Mouse (Mus musculus): Measurements from ENCODE around the gene Tspan31. TPM values are rescaled to one million over a fixed set of nuclear protein-coding genes. Genes with fewer than 3 reads are reported as not detected.

The Tspan31 gene
- polyA plus RNA-seq, 1 experiment from 2014 or later, result 93.6 TPM

DNA sequence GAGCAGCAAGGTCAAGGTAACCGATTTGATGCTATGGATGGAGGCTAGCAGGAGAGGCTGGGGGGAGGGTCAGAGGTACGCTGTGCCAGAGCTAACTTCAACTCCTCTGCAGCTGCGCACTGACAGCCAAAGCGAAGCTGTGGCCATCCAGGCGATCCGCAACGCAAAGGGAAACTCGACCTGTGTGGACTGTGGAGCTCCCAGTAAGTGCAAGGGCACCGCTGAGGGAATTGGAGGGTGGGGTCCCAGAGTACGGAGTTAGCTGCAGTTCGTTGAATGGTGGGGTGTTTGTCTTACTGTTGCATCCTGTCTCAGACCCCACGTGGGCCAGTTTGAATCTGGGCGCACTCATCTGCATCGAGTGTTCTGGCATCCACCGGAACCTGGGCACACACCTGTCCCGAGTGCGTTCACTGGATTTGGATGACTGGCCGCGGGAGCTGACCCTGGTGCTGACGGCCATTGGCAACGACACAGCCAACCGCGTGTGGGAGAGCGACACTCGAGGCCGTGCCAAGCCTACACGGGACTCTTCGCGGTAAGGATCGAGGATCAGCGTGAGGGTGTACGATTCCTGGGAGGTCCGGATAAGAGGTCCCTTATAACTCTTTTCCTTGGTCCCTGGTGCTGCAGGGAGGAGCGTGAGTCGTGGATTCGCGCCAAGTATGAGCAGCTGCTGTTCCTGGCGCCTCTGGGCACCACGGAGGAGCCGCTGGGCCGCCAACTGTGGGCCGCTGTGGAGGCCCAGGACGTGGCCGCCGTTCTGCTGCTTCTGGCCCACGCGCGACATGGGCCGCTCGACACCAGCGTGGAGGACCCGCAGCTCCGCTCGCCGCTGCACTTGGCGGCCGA, 20.7 kb upstream of the Tspan31 start:
- no peaks in the 10 kb centered on the region for H3K9me3 ChIP-seq (ENCODE audit: control insufficient read depth, low read length)
- peaks cover 23% of the 10 kb centered on the region for H3K36me3 ChIP-seq (ENCODE audit: control insufficient read depth, insufficient read depth, low read length)
- H3K27ac ChIP-seq (ENCODE audit: low read depth, low read length), result no peak overlapping the region
- ATAC-seq (ENCODE audit: low read depth), result peak; percentile 15; the same call in 1 of the 2 replicates
- peak overlapping the region; percentile 20; the same call in 1 of the 2 replicates for H3K4me2 ChIP-seq (ENCODE audit: low read depth, low read length)
- 0 out of 2 replicates have a peak overlapping the region, but pooled peaks have one; percentile 7 for H3K4me3 ChIP-seq (ENCODE audit: low read depth, low read length)
- H3K27me3 ChIP-seq (ENCODE audit: control insufficient read depth, insufficient read depth, low read length), result peaks cover 34% of the 10 kb centered on the region
- 0 out of 2 replicates have a peak overlapping the region, but pooled peaks have one; percentile 34 for H3K9ac ChIP-seq (replicated peaks; ENCODE audit: low read depth, low read length)
- 9% methylated on average over 57 of the region's 57 CpGs for WGBS
- H3K4me1 ChIP-seq (ENCODE audit: control insufficient read depth, insufficient read depth, low read length), result peaks cover 10% of the 10 kb centered on the region

DNA sequence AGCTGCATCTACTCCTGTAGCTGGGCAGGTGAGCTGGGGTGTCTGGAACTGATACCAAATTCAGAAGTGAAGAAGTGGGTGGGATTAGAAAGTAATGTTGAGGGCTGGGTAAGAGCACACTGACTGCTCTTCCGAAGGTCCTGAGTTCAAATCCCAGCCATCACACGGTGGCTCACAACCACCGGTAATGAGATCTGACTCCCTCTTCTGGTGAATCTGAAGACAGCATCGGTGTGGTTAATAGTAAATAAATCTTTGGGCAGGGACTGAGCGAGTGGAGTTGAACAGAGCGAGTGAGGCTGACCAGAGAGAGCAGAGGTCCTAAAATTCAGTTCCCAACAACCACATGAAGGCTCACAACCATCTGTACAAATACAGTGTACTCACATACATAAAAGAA, 15.6 kb upstream of the Tspan31 start:
- H3K27me3 ChIP-seq (ENCODE audit: control insufficient read depth, insufficient read depth, low read length), result peaks cover 28% of the 10 kb centered on the region

GRCm38 (mm10) chr10:127085052-127085451, 15.0 kb upstream of the Tspan31 start:
- no peak overlapping the region for H3K4me2 ChIP-seq (ENCODE audit: low read depth, low read length)
- H3K27ac ChIP-seq (ENCODE audit: low read depth, low read length), result no peak overlapping the region
- no peak for ATAC-seq (ENCODE audit: low read depth)
- no peak overlapping the region for H3K4me3 ChIP-seq (ENCODE audit: low read depth, low read length)
- H3K4me1 ChIP-seq (ENCODE audit: control insufficient read depth, insufficient read depth, low read length), result peaks cover 21% of the 10 kb centered on the region
- WGBS, result 80% methylated on average over 9 of the region's 9 CpGs
- peaks cover 22% of the 10 kb centered on the region for H3K27me3 ChIP-seq (ENCODE audit: control insufficient read depth, insufficient read depth, low read length)
- H3K9ac ChIP-seq (replicated peaks; ENCODE audit: low read depth, low read length), result no peak overlapping the region
- H3K9me3 ChIP-seq (ENCODE audit: control insufficient read depth, low read length), result no peaks in the 10 kb centered on the region
- H3K36me3 ChIP-seq (ENCODE audit: control insufficient read depth, insufficient read depth, low read length), result peaks cover 18% of the 10 kb centered on the region; the same call in 1 of the 2 replicates

More for the DNA sequence above, 15.6 kb upstream of the Tspan31 start:
- no peaks in the 10 kb centered on the region for H3K9me3 ChIP-seq (ENCODE audit: control insufficient read depth, low read length)
- peaks cover 18% of the 10 kb centered on the region; the same call in 1 of the 2 replicates for H3K36me3 ChIP-seq (ENCODE audit: control insufficient read depth, insufficient read depth, low read length)
- no peak overlapping the region for H3K4me3 ChIP-seq (ENCODE audit: low read depth, low read length)
- no peak overlapping the region for H3K9ac ChIP-seq (replicated peaks; ENCODE audit: low read depth, low read length)
- WGBS, result 79% methylated on average over 6 of the region's 6 CpGs
- ATAC-seq (ENCODE audit: low read depth), result no peak
- H3K4me2 ChIP-seq (ENCODE audit: low read depth, low read length), result no peak overlapping the region
- peaks cover 16% of the 10 kb centered on the region for H3K4me1 ChIP-seq (ENCODE audit: control insufficient read depth, insufficient read depth, low read length)
- no peak overlapping the region for H3K27ac ChIP-seq (ENCODE audit: low read depth, low read length)

- H3K4me2 ChIP-seq (ENCODE audit: low read depth, low read length), result no peak overlapping the region
- peaks cover 15% of the 10 kb centered on the region; the same call in 1 of the 2 replicates for H3K36me3 ChIP-seq (ENCODE audit: control insufficient read depth, insufficient read depth, low read length)
- H3K9ac ChIP-seq (replicated peaks; ENCODE audit: low read depth, low read length), result no peak overlapping the region
- no peak overlapping the region for H3K4me3 ChIP-seq (ENCODE audit: low read depth, low read length)
- H3K27me3 ChIP-seq (ENCODE audit: control insufficient read depth, insufficient read depth, low read length), result peaks cover 15% of the 10 kb centered on the region; the same call in 1 of the 2 replicates
- H3K9me3 ChIP-seq (ENCODE audit: control insufficient read depth, low read length), result no peaks in the 10 kb centered on the region
- ATAC-seq (ENCODE audit: low read depth), result no peak
- WGBS, result 50% methylated on average over 5 of the region's 5 CpGs
- no peak overlapping the region for H3K27ac ChIP-seq (ENCODE audit: low read depth, low read length)
- peaks cover 21% of the 10 kb centered on the region for H3K4me1 ChIP-seq (ENCODE audit: control insufficient read depth, insufficient read depth, low read length)
Measured at GRCm38 (mm10) chr10:127083915-127084306, 13.8 kb upstream of the Tspan31 start.

DNA sequence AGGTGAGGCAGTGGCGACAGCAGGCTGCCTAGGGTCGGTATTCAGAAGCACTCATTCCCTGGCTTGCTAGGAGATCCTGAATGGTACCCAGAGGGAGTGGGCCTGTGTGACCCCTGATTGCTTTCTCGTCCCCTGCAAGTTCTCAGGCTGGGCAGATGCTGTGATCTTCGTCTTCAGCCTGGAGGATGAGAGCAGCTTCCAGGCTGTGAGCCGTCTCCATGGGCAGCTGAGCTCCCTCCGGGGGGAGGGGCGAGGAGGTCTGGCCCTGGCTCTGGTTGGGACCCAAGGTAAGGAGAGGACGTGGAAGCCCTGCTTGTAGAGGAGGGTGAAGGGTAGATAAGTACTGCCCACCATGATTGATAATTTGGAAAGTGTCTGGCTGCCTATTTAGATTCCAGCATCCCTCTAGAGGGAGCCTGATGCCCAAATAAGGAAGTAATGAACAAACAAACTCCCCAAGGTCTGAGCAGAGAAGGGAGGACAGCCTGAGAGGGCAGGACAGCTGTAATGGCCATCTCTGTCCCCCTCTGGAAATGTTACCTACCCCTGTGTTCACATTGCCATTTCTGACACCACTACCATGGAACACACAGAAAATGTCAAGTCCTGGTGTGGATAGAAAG, 13.3 kb upstream of the Tspan31 start:
- no peak overlapping the region for H3K27ac ChIP-seq (ENCODE audit: low read depth, low read length)
- H3K4me1 ChIP-seq (ENCODE audit: control insufficient read depth, insufficient read depth, low read length), result peaks cover 21% of the 10 kb centered on the region
- H3K9me3 ChIP-seq (ENCODE audit: control insufficient read depth, low read length), result no peaks in the 10 kb centered on the region
- WGBS, result 32% methylated on average over 8 of the region's 8 CpGs
- H3K36me3 ChIP-seq (ENCODE audit: control insufficient read depth, insufficient read depth, low read length), result peaks cover 14% of the 10 kb centered on the region; the same call in 1 of the 2 replicates
- no peak overlapping the region for H3K4me2 ChIP-seq (ENCODE audit: low read depth, low read length)
- no peak overlapping the region for H3K9ac ChIP-seq (replicated peaks; ENCODE audit: low read depth, low read length)
- H3K27me3 ChIP-seq (ENCODE audit: control insufficient read depth, insufficient read depth, low read length), result peaks cover 14% of the 10 kb centered on the region; the same call in 1 of the 2 replicates
- no peak for ATAC-seq (ENCODE audit: low read depth)
- no peak overlapping the region for H3K4me3 ChIP-seq (ENCODE audit: low read depth, low read length)

DNA sequence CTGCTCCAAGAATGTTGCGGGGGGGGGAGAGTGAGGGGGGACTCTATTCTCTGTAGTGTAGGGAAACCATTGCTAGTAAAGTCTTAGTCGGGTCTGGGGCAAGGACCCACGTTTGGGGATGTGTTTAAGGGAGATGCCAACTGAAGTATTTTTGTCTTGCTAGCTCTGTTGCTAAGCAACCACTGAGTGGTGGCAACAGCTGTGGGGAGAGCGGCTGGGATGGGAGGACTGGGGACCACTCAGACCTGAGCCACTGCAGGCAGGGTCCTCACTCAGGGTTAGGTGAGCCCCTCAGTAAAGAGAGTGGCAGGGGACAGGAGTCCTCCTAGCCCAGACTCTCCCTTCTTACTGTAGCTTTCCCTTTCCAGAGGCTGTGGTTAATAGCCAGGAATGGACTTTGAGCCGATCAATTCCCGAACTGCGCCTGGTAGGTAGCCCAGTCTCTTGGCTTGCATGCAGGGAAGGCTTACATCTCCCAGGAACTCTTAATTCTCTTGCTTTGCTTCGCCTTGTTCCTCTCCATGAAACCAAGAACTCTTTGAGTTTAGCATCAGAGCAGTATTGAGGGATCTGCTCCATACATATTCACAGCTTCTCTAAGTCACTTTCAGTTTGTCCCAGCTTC, 12.0 kb upstream of the Tspan31 start:
- Histone ChIP-seq H3K4me2 (ENCODE audit: low read depth, low read length) (peak overlapping the region; percentile 91), H3K9ac (replicated peaks; ENCODE audit: low read depth, low read length) (no peak overlapping the region), H3K4me1 (ENCODE audit: control insufficient read depth, insufficient read depth, low read length) (peaks cover 31% of the 10 kb centered on the region), H3K27ac (ENCODE audit: low read depth, low read length) (no peak overlapping the region), H3K9me3 (ENCODE audit: control insufficient read depth, low read length) (no peaks in the 10 kb centered on the region), H3K4me3 (ENCODE audit: low read depth, low read length) (peak overlapping the region; percentile 80), H3K36me3 (ENCODE audit: control insufficient read depth, insufficient read depth, low read length) (peaks cover 12% of the 10 kb centered on the region; the same call in 1 of the 2 replicates), H3K27me3 (ENCODE audit: control insufficient read depth, insufficient read depth, low read length) (0 out of 2 replicates have a peak, but pooled peaks cover 8% of the 10 kb centered on the region)
- 31% methylated on average over 8 of the region's 8 CpGs for WGBS
- peak; percentile 3; the same call in 1 of the 2 replicates for ATAC-seq (ENCODE audit: low read depth)

DNA sequence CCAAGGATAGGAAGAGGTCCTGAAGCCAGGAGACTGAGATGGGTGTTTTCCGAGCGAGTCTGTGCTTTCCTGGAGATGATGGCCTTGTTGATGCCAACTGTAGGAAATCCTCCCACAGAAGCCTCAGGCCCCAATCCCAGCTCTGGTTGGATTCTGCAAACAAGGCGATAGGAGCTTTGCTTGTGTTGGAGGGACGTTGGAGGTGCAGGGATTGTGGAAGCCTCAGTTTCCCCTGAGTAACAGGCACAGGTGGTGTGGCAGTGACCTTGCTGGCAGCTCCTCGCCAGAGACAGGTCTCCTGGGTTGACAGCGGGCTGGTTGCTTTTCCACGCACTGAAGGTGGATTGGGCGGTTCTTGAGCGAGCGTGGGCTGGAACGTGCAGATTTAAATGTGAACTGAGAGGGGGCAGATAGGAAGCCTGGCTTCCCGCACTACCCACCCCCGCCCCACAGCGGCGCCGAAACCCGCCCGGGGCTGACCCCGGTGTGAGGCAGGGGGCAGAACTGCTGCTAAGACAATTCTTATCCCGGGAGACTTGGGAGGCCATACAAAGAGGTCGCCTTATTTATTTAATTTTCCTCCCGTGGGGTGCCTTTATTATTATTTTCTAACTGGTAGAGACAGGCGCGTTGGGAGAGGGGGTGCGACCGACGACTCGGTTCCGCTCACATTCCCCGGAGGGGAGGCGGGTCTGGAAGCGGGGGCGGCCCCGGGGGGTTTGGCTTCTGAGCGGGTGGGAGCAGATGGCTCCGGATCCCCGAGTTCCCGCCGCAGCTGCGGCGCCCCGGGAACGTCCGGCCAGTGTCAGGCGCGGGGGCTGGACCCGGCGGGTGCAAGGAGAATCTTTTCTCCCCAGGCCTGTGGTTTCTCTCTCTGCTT, 11.1 kb upstream of the Tspan31 start:
- H3K27me3 ChIP-seq (ENCODE audit: control insufficient read depth, insufficient read depth, low read length), result 0 out of 2 replicates have a peak, but pooled peaks cover 8% of the 10 kb centered on the region
- ATAC-seq (ENCODE audit: low read depth), result no peak
- no peak overlapping the region for H3K27ac ChIP-seq (ENCODE audit: low read depth, low read length)
- H3K4me3 ChIP-seq (ENCODE audit: low read depth, low read length), result peak overlapping the region; percentile 80
- H3K9ac ChIP-seq (replicated peaks; ENCODE audit: low read depth, low read length), result peak overlapping the region; percentile 60
- H3K36me3 ChIP-seq (ENCODE audit: control insufficient read depth, insufficient read depth, low read length), result peaks cover 10% of the 10 kb centered on the region; the same call in 1 of the 2 replicates
- H3K4me2 ChIP-seq (ENCODE audit: low read depth, low read length), result peak overlapping the region; percentile 91
- no peaks in the 10 kb centered on the region for H3K9me3 ChIP-seq (ENCODE audit: control insufficient read depth, low read length)
- H3K4me1 ChIP-seq (ENCODE audit: control insufficient read depth, insufficient read depth, low read length), result peaks cover 31% of the 10 kb centered on the region
- WGBS, result 2% methylated on average over 48 of the region's 48 CpGs

Measured in neural tube, embryonic 14.5 days (tissue).